8 mouse cellular contexts compared by ENCODE assay signal in the genomic region with DNA sequence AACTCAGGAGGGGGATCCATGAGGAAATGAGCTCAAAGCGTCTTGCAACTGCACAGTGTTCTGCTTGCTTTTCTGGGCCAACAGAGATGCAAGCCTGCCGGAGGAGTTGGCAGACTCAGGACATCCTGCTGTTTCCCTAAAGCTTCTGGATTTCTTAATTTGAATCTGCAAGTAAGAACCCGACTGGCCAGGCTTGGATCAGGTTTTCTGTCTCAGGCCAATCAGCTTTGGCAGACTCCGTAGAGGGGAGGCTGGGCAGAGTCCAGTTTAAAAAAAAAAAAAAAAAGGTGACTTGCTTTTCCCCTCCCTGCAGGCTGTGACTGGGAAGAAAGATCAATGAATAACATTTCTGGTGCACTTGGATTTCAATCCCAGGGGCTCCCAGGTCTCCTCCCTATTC. TPM values are rescaled to one million over a fixed set of nuclear protein-coding genes. Genes with fewer than 3 reads are reported as not detected.
DNase-seq lines count a peak whose midpoint lies in the region; ATAC-seq and TF ChIP-seq lines count a peak whose summit lies in the region.

No protein-coding gene starts in this region.

- no peak overlapping the region for H3K9ac ChIP-seq in heart, postnatal 0 days (replicated peaks; ENCODE audit: low read depth, low read length)
- H3K9ac ChIP-seq in limb, embryonic 12.5 days (replicated peaks) = no peak overlapping the region

- peaks cover 19% of the 10 kb centered on the region for H3K4me1 ChIP-seq in heart, postnatal 0 days (ENCODE audit: control insufficient read depth, insufficient read depth)
- H3K4me1 ChIP-seq in limb, embryonic 12.5 days (replicated peaks) = peaks cover 24% of the 10 kb centered on the region

- ATAC-seq in heart, postnatal 0 days (ENCODE audit: insufficient read depth, low read depth) = no peak
- ATAC-seq in limb, embryonic 12.5 days (ENCODE audit: insufficient number of reproducible peaks, insufficient read depth, low FRiP score, low TSS enrichment, low read depth) = no peak
- no peak for ATAC-seq in activated CD4-positive, CD25-positive, alpha-beta regulatory T cell, adult 4 months

- H3K27ac ChIP-seq in heart, postnatal 0 days (ENCODE audit: low read depth) = no peak overlapping the region; the same call in 1 of the 2 replicates
- H3K27ac ChIP-seq in limb, embryonic 12.5 days = no peak overlapping the region

- 47% methylated on average over 4 of the region's 4 CpGs for WGBS in heart, postnatal 0 days
- 29% methylated on average over 4 of the region's 4 CpGs for WGBS in limb, embryonic 12.5 days

- no peaks in the 10 kb centered on the region for H3K9me3 ChIP-seq in heart, postnatal 0 days (replicated peaks; ENCODE audit: control insufficient read depth, low read length)
- H3K9me3 ChIP-seq in limb, embryonic 12.5 days = no peaks in the 10 kb centered on the region

- H3K27me3 ChIP-seq in heart, postnatal 0 days (ENCODE audit: control insufficient read depth, insufficient read depth, low read length) = no peaks in the 10 kb centered on the region
- no peaks in the 10 kb centered on the region for H3K27me3 ChIP-seq in limb, embryonic 12.5 days

- no peaks in the 10 kb centered on the region for H3K36me3 ChIP-seq in heart, postnatal 0 days (replicated peaks; ENCODE audit: control insufficient read depth, insufficient read depth, low read length)
- no peaks in the 10 kb centered on the region for H3K36me3 ChIP-seq in limb, embryonic 12.5 days

- TF ChIP-seq CTCF in heart, postnatal 0 days (IDR thresholded peaks at IDR 0.05; ENCODE audit: low read depth) = no peak

- H3K4me3 ChIP-seq in heart, postnatal 0 days (ENCODE audit: low read depth, low read length) = no peak overlapping the region
- peak overlapping the region; percentile 21; the same call in 1 of the 2 replicates for H3K4me3 ChIP-seq in limb, embryonic 12.5 days (replicated peaks)

- peak; percentile 56 for DNase-seq in adrenal gland, postnatal 10 days
- DNase-seq in adrenal gland, adult 2 months = no peak
- peak; percentile 59 for DNase-seq in 3134 (ENCODE audit: extremely low read depth, insufficient read length, low spot score)
- peak; percentile 50 for DNase-seq in heart, postnatal 0 days (ENCODE audit: low spot score)
- DNase-seq in left cerebral cortex, adult 18-20 months (ENCODE audit: low spot score in 2 of 2) = no peak
- no peak for DNase-seq in right cerebral cortex, adult 2 months (ENCODE audit: low spot score in 2 of 2)

- no peak overlapping the region for H3K4me2 ChIP-seq in heart, postnatal 0 days (ENCODE audit: low read depth, low read length)
- peak overlapping the region; percentile 26; the same call in 1 of the 2 replicates for H3K4me2 ChIP-seq in limb, embryonic 12.5 days

- no peak for TF ChIP-seq EP300 in heart, postnatal 0 days (IDR thresholded peaks at IDR 0.05; ENCODE audit: low read depth)

RNA-seq across cellular contexts. Expression of a gene that starts 2.1 kb away (rescaled TPM):
- 100 to 1,000 TPM; 330 to 403 TPM for total RNA-seq in adrenal gland, postnatal 10 days (2021)
- 100 to 1,000 TPM; 353 to 458 TPM for total RNA-seq in adrenal gland, adult 2 months (2021)
- 52.6 and 60.1 TPM in 2 replicates for polyA plus RNA-seq in adrenal gland, adult 2 months (2012; rRNA removed)
- total RNA-seq in heart, postnatal 0 days (2014; rRNA removed; ENCODE audit: low replicate concordance) = 478 and 528 TPM in 2 replicates
- polyA plus RNA-seq in heart, postnatal 0 days (2015; fragmentation: Nextera tagmentation; extraction: Ambion mirVana) = 627 and 646 TPM in 2 replicates
- 203 and 227 TPM in 2 replicates for polyA plus RNA-seq in limb, embryonic 12.5 days (2016; fragmentation: Nextera tagmentation; extraction: Ambion mirVana)
- 10 to 100 TPM; 90.3 to 94.9 TPM for polyA plus RNA-seq in activated CD4-positive, CD25-positive, alpha-beta regulatory T cell, adult 4 months (2017; shearing (Covaris generic))
- total RNA-seq in left cerebral cortex, adult 18-20 months (2021) = 100 to 1,000 TPM; 560 to 576 TPM

RNA-seq across cellular contexts. Expression of a gene that starts 37.7 kb away (rescaled TPM):
- total RNA-seq in adrenal gland, postnatal 10 days (2021) = 100 to 1,000 TPM; 137 to 139 TPM
- 100 to 1,000 TPM; 142 to 144 TPM for total RNA-seq in adrenal gland, adult 2 months (2021)
- 241 and 242 TPM in 2 replicates for polyA plus RNA-seq in adrenal gland, adult 2 months (2012; rRNA removed)
- total RNA-seq in heart, postnatal 0 days (2014; rRNA removed; ENCODE audit: low replicate concordance) = 149 and 200 TPM in 2 replicates
- 133 and 134 TPM in 2 replicates for polyA plus RNA-seq in heart, postnatal 0 days (2015; fragmentation: Nextera tagmentation; extraction: Ambion mirVana)
- polyA plus RNA-seq in limb, embryonic 12.5 days (2016; fragmentation: Nextera tagmentation; extraction: Ambion mirVana) = 161 and 173 TPM in 2 replicates
- polyA plus RNA-seq in activated CD4-positive, CD25-positive, alpha-beta regulatory T cell, adult 4 months (2017; shearing (Covaris generic)) = 10 to 100 TPM; 38.9 to 49.8 TPM
- 10 to 100 TPM; 57.1 to 61.6 TPM for total RNA-seq in left cerebral cortex, adult 18-20 months (2021)

Comparison
In these comparisons a context has a peak if more than half of its experiments do, and no peak if none do; other contexts are left out.
1. DNase-seq: peak in adrenal gland, postnatal 10 days (single experiment), 3134 (single experiment) and heart, postnatal 0 days (single experiment); none in adrenal gland, adult 2 months (single experiment), left cerebral cortex, adult 18-20 months (0 of 2) and right cerebral cortex, adult 2 months (0 of 2).